Mouse (Mus musculus): Measurements from ENCODE around the gene Adam10. TPM values are rescaled to one million over a fixed set of nuclear protein-coding genes. Genes with fewer than 3 reads are reported as not detected.

Gene Adam10
- polyA plus RNA-seq (2016; fragmentation: Nextera tagmentation; extraction: Ambion mirVana): 91.8 and 106 TPM in 2 replicates

DNA sequence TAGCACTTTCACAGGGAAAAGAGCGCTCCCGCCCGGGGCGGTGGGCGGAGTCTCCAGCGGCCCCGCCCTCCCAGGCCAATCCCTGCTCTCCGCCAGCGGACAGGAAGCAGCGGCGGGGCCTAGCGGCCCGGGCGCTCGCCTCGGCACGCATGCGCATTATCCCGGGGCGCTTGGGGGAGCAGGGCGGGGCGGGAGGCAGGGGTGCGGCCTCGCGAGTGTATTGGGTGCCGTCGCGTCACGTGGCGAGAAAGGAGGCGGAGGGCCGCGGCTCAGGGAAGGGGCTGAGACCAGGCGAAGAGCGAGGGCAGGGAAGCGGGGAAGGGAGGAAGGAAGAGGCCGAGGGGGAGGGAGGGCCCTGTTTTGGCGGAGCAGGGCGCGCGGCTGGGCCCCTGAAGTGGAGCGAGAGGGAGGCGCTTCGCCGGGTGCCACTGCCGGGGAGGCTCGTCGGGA lies at the start of gene Adam10:
TSS of gene Adam10 (plus strand) at position 316 of the 450 bp plus-strand sequence.
- peak within 1 kb of the TSS; percentile 98 for H3K4me3 ChIP-seq
- H3K9ac ChIP-seq: peak within 1 kb of the TSS; percentile 97
- H3K27me3 ChIP-seq (replicated peaks): no peaks in the 10 kb centered on the region
- H3K4me1 ChIP-seq: peaks cover 13% of the 10 kb centered on the region; the same call in 1 of the 2 replicates
- peak within 1 kb of the TSS; percentile 71 for H3K4me2 ChIP-seq (replicated peaks)
- WGBS: under 1% methylated on average over 48 of the region's 48 CpGs
- no peaks in the 10 kb centered on the region for H3K36me3 ChIP-seq
- peak; percentile 99 for ATAC-seq (ENCODE audit: low FRiP score, low read depth)
- H3K9me3 ChIP-seq: no peaks in the 10 kb centered on the region
- peak within 1 kb of the TSS; percentile 97 for H3K27ac ChIP-seq

- Histone ChIP-seq H3K4me3 (no peak overlapping the region), H3K4me1 (no peaks in the 10 kb centered on the region), H3K27me3 (replicated peaks) (no peaks in the 10 kb centered on the region), H3K9ac (no peak overlapping the region), H3K4me2 (replicated peaks) (no peak overlapping the region), H3K9me3 (no peaks in the 10 kb centered on the region), H3K27ac (no peak overlapping the region), H3K36me3 (no peaks in the 10 kb centered on the region)
- WGBS: 93% methylated on average over 2 of the region's 2 CpGs
- no peak for ATAC-seq (ENCODE audit: low FRiP score, low read depth)
Observed at GRCm38 (mm10) chr9:70629711-70630110, 49.1 kb upstream of the Adam10 start.

- Histone ChIP-seq H3K27ac (no peak overlapping the region), H3K9me3 (no peaks in the 10 kb centered on the region), H3K36me3 (no peaks in the 10 kb centered on the region), H3K27me3 (replicated peaks) (no peaks in the 10 kb centered on the region), H3K4me2 (replicated peaks) (no peak overlapping the region), H3K4me1 (no peaks in the 10 kb centered on the region), H3K4me3 (no peak overlapping the region), H3K9ac (no peak overlapping the region)
- 35% methylated on average over 5 of the region's 5 CpGs for WGBS
- ATAC-seq (ENCODE audit: low FRiP score, low read depth): no peak
Observed at GRCm38 (mm10) chr9:70631665-70632064, 47.1 kb upstream of the Adam10 start.

GRCm38 (mm10) chr9:70636748-70637147 lies 42.0 kb upstream of the Adam10 start:
- Histone ChIP-seq H3K9ac (no peak overlapping the region), H3K9me3 (no peaks in the 10 kb centered on the region), H3K4me3 (no peak overlapping the region), H3K27ac (no peak overlapping the region), H3K4me1 (no peaks in the 10 kb centered on the region), H3K36me3 (0 out of 2 replicates have a peak, but pooled peaks cover 3% of the 10 kb centered on the region), H3K4me2 (replicated peaks) (no peak overlapping the region), H3K27me3 (replicated peaks) (no peaks in the 10 kb centered on the region)
- no peak for ATAC-seq (ENCODE audit: low FRiP score, low read depth)
- 86% methylated on average over 2 of the region's 2 CpGs for WGBS

DNA sequence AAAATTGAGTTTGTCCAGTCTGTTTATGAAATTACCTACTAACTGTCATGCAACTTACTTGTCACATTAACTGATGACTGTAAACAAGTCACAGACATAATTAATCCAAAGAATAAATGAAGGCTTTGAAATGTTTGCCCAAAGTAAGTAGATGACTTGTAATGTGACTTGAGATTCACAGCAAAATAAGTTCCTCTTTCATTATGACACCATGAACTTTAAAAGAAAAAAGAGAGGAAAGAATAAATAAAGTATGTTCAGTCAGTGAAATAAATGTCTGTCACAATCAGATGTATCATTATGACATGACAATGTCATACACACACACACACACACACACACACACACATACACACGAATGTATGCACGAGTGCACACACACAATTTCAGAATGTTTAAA lies 28.5 kb upstream of the Adam10 start:
- Histone ChIP-seq H3K4me2 (replicated peaks) (no peak overlapping the region), H3K4me3 (no peak overlapping the region), H3K27me3 (replicated peaks) (no peaks in the 10 kb centered on the region), H3K9me3 (no peaks in the 10 kb centered on the region), H3K9ac (no peak overlapping the region), H3K27ac (no peak overlapping the region), H3K4me1 (peaks cover 14% of the 10 kb centered on the region), H3K36me3 (no peaks in the 10 kb centered on the region)
- 86% methylated on average over 2 of the region's 2 CpGs for WGBS
- ATAC-seq (ENCODE audit: low FRiP score, low read depth): no peak

GRCm38 (mm10) chr9:70650994-70651393 lies 27.8 kb upstream of the Adam10 start:
- WGBS: 98% methylated on average over 1 of the region's 1 CpGs
- Histone ChIP-seq H3K36me3 (no peaks in the 10 kb centered on the region), H3K4me1 (peaks cover 14% of the 10 kb centered on the region), H3K27me3 (replicated peaks) (no peaks in the 10 kb centered on the region), H3K9ac (no peak overlapping the region), H3K9me3 (no peaks in the 10 kb centered on the region), H3K4me2 (replicated peaks) (no peak overlapping the region), H3K4me3 (no peak overlapping the region), H3K27ac (no peak overlapping the region)
- no peak for ATAC-seq (ENCODE audit: low FRiP score, low read depth)

GRCm38 (mm10) chr9:70652221-70652620 lies 26.6 kb upstream of the Adam10 start:
- Histone ChIP-seq H3K36me3 (no peaks in the 10 kb centered on the region), H3K9ac (no peak overlapping the region), H3K27me3 (replicated peaks) (no peaks in the 10 kb centered on the region), H3K9me3 (no peaks in the 10 kb centered on the region), H3K4me1 (peaks cover 14% of the 10 kb centered on the region), H3K27ac (no peak overlapping the region), H3K4me2 (replicated peaks) (no peak overlapping the region), H3K4me3 (no peak overlapping the region)
- 74% methylated on average over 2 of the region's 2 CpGs for WGBS
- no peak for ATAC-seq (ENCODE audit: low FRiP score, low read depth)

- no peak for ATAC-seq (ENCODE audit: low FRiP score, low read depth)
- H3K4me1 ChIP-seq: peaks cover 17% of the 10 kb centered on the region
- peak overlapping the region; percentile 42 for H3K4me2 ChIP-seq (replicated peaks)
- no peak overlapping the region for H3K27ac ChIP-seq
- no peak overlapping the region for H3K9ac ChIP-seq
- no peaks in the 10 kb centered on the region for H3K36me3 ChIP-seq
- H3K4me3 ChIP-seq: no peak overlapping the region
- WGBS: 85% methylated on average over 2 of the region's 2 CpGs
- H3K9me3 ChIP-seq: no peaks in the 10 kb centered on the region
- H3K27me3 ChIP-seq (replicated peaks): no peaks in the 10 kb centered on the region
Observed at GRCm38 (mm10) chr9:70653875-70654274, 24.9 kb upstream of the Adam10 start.

DNA sequence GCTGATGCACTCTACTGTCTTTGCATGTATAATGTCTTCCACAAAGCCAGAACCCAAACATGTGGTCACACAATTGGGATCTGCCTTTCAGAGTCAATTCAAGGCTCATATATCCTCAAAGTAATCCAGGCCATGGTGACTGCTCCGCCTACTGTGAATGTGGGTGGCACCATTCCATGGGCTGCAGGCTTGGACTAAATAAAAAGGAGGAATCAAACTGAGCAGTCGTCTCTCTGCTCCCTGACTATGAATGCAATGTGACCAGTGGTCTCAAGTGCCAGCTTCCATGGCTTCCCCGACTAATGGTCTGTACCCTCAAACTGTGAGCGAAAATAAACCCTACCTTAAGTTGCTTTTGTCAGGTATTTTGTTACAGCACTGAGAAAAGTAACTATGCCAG lies 24.3 kb upstream of the Adam10 start:
- no peaks in the 10 kb centered on the region for H3K27me3 ChIP-seq (replicated peaks)
- no peak for ATAC-seq (ENCODE audit: low FRiP score, low read depth)
- no peak overlapping the region for H3K4me3 ChIP-seq
- no peaks in the 10 kb centered on the region for H3K36me3 ChIP-seq
- no peak overlapping the region for H3K9ac ChIP-seq
- no peaks in the 10 kb centered on the region for H3K9me3 ChIP-seq
- peak overlapping the region; percentile 42 for H3K4me2 ChIP-seq (replicated peaks)
- H3K27ac ChIP-seq: no peak overlapping the region
- peaks cover 17% of the 10 kb centered on the region for H3K4me1 ChIP-seq
- 61% methylated on average over 4 of the region's 4 CpGs for WGBS

DNA sequence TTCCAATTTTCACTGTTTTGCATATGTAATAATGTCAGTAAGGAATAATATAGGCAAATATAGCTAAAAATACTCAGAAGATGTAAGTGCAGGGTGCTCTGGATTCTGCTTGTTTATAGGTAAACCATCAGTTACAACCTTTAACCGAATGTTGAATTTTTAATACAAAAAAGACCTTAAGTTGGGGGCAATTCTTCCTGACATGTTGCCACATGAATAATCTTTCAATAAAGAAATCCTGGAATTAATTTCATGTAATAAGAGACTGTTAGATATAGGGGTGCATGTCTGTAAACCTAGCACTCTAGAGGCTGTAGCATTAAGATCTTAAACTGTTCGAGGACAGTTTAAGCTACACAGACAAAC lies 23.1 kb upstream of the Adam10 start:
- WGBS: 38% methylated on average over 2 of the region's 2 CpGs
- no peaks in the 10 kb centered on the region for H3K27me3 ChIP-seq (replicated peaks)
- H3K27ac ChIP-seq: no peak overlapping the region
- no peak overlapping the region; the same call in 1 of the 2 replicates for H3K9ac ChIP-seq
- no peak for ATAC-seq (ENCODE audit: low FRiP score, low read depth)
- H3K4me1 ChIP-seq: peaks cover 17% of the 10 kb centered on the region
- peak overlapping the region; percentile 80 for H3K4me2 ChIP-seq (replicated peaks)
- H3K36me3 ChIP-seq: no peaks in the 10 kb centered on the region
- peak overlapping the region; percentile 92 for H3K4me3 ChIP-seq
- no peaks in the 10 kb centered on the region for H3K9me3 ChIP-seq

- Histone ChIP-seq H3K4me1 (peaks cover 17% of the 10 kb centered on the region), H3K4me3 (peak within 1 kb of the TSS; percentile 92), H3K4me2 (replicated peaks) (peak within 1 kb of the TSS; percentile 80), H3K9ac (peak within 1 kb of the TSS; percentile 90), H3K36me3 (no peaks in the 10 kb centered on the region), H3K27me3 (replicated peaks) (no peaks in the 10 kb centered on the region), H3K27ac (peak within 1 kb of the TSS; percentile 95), H3K9me3 (no peaks in the 10 kb centered on the region)
- ATAC-seq (ENCODE audit: low FRiP score, low read depth): peak; percentile 75
- under 1% methylated on average over 72 of the region's 72 CpGs for WGBS
Observed at GRCm38 (mm10) chr9:70656130-70657007, 22.4 kb upstream of the Adam10 start, which contains the start of gene Gm10642. Gene Gm10642, plus strand, starts transcription at chr9:70656251.

DNA sequence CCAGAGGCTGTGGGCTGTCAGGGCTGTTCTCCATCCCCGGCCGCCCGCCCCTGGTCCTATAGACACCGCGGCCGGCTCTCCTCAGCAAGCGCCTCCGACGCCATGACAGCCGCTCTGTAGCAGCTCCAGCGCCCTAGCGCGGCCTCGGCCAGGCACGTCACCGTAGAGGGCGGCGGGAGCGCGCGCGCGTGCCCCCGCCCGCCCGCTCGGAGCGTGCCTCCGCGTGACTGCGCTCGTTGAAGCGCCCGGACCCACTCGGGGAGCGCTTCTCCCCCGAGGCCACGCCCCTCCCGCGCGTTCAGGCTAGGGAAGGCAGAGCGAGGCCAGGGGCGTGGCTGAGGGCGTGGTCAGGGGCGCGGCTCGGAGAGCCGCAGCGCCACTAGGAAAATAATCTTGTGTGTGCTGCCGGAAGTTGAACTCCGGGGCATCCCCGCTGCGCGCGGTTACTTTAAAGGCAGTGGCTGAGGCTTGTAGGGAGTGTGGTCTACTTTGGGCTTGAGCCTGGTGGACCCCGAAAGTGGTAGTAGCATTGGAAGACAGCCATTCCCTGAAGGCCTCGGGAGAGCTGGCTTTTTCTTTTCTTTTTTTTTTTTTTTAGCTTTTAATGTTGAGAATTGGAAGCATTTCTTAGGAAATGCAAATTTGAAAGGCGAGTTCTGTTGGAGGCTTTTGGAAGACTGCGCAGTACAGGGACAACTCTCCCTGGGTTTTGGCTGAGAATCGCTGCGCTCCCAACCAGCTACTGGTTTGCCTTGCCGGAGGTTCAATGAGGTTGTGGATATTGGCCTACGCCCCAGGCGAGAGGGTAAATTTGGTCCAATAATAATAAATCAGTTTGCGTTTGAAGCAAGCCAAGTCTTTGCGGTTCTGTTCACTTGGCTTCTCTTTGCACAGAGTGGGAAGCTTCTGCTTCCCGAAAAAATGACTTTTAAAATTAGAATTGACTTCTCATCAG lies 21.5 kb upstream of the Adam10 start, which contains the start of gene Mindy2:
TSS of gene Mindy2 (minus strand) at position 162 of the 955 bp plus-strand sequence.
- H3K4me3 ChIP-seq: peak within 1 kb of the TSS; percentile 92
- no peaks in the 10 kb centered on the region for H3K9me3 ChIP-seq
- peak within 1 kb of the TSS; percentile 95 for H3K27ac ChIP-seq
- no peaks in the 10 kb centered on the region for H3K27me3 ChIP-seq (replicated peaks)
- H3K4me2 ChIP-seq (replicated peaks): peak within 1 kb of the TSS; percentile 80
- peak; percentile 97 for ATAC-seq (ENCODE audit: low FRiP score, low read depth)
- under 1% methylated on average over 67 of the region's 67 CpGs for WGBS
- peaks cover 17% of the 10 kb centered on the region for H3K4me1 ChIP-seq
- H3K36me3 ChIP-seq: no peaks in the 10 kb centered on the region
- H3K9ac ChIP-seq: peak within 1 kb of the TSS; percentile 90
